Mouse (Mus musculus): ENCODE measurements around the gene Nipsnap3b. TPM values are rescaled to one million over a fixed set of nuclear protein-coding genes. Genes with fewer than 3 reads are reported as not detected.

The Nipsnap3b gene
- polyA plus RNA-seq, 1 experiment = not detected

DNA sequence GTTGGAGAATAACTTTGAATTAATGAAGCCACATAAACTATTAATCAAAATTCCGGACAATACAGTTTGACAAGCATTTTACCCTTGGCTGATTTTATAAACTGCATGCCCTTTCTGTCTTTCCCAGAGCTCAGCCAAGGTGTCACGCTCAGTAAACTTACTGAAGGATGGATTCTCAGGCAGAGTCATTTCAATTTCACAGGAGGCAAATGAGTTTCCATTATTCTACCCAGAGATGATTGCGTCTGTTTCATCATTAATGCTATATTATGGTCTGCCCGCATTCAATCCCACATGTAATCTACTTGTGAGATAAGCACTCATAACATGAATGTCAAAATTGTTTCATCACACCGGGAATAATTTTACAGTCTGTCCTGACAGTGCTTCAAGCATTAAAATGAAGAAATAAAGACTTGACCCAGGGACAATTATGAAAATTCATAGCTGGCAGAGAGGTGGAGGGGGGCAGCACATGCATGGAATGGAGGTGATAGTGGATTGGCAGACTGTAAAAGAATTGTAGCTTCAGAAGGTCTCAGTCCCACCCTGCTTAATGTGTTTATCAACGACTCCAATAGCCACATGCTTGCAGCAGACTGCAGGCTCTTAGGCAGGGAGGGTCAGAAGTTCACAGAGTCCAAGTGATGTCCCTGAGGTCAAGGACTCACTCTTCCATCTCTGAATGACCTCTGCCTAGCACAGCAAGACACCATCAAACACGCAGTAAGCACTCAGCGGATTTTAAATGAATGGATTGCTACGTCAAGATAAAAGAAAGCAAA is 34.8 kb downstream of the Nipsnap3b start:
- no peak overlapping the region for H3K27ac ChIP-seq (ENCODE audit: insufficient read depth, low read depth, low read length)
- WGBS = 86% methylated on average over 9 of the region's 9 CpGs
- TF ChIP-seq CTCF (IDR thresholded peaks at IDR 0.05; ENCODE audit: insufficient read depth, low read depth, low read length) = no peak
- TF ChIP-seq POLR2A (IDR thresholded peaks at IDR 0.05; ENCODE audit: insufficient read depth, low read depth, low read length) = no peak
- H3K4me1 ChIP-seq (ENCODE audit: control insufficient read depth, insufficient read depth, low read length) = no peaks in the 10 kb centered on the region
- no peak overlapping the region for H3K4me3 ChIP-seq (ENCODE audit: insufficient read depth, low read depth, low read length)

DNA sequence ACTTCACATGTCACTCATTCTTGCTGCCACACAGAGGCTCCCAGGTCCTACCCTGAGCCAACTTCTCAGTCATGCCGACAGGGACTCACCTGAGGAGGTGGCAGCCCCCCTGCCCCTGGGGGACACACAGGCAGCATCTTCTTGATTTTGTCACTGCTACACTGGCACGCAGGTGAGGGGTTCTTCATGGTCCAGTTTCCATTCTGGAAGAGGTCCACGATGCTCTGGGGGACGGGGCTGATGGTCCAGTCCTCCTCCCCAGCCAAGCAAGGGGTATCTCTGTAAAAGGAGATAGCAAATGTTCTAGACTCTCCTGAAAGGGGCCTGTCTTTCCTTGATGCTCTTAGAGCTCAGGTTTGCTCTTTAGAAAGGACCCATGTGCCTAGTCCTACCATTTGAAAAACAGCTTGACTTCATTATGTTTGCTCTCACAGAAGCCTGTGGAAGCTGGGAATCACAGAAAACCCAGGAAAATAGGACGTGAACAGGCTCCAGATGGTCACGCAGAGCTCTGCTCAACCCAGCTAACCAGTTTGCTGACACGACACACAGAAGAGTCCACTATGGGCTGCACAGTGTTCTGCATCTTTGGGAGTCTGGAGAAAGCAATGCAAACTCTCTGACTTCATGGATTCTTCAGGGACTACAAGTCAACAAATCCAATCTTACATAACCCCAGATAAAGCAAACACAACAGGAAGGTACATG is 50.8 kb downstream of the Nipsnap3b start:
- 93% methylated on average over 7 of the region's 7 CpGs for WGBS
- Histone ChIP-seq H3K4me3 (ENCODE audit: insufficient read depth, low read depth, low read length) (no peak overlapping the region), H3K27ac (ENCODE audit: insufficient read depth, low read depth, low read length) (no peak overlapping the region), H3K4me1 (ENCODE audit: control insufficient read depth, insufficient read depth, low read length) (no peaks in the 10 kb centered on the region)
- TF ChIP-seq POLR2A (IDR thresholded peaks at IDR 0.05; ENCODE audit: insufficient read depth, low read depth, low read length) (no peak), CTCF (IDR thresholded peaks at IDR 0.05; ENCODE audit: insufficient read depth, low read depth, low read length) (no peak)

Other genes starting within 250 kb of the Nipsnap3b start
- gene Olfr275, start 197.3 kb upstream of the Nipsnap3b start, polyA plus RNA-seq (2012; ENCODE audit: insufficient read depth, insufficient read length, low replicate concordance, missing spikeins) = not detected in 2 replicates
- gene Olfr273, start 152.6 kb upstream of the Nipsnap3b start, polyA plus RNA-seq (2012; ENCODE audit: insufficient read depth, insufficient read length, low replicate concordance, missing spikeins) = not detected in 2 replicates
- gene Olfr272, start 92.7 kb upstream of the Nipsnap3b start, polyA plus RNA-seq (2012; ENCODE audit: insufficient read depth, insufficient read length, low replicate concordance, missing spikeins) = not detected in 2 replicates
- not detected in 2 replicates for gene Olfr270, start 47.3 kb upstream of the Nipsnap3b start, polyA plus RNA-seq (2012; ENCODE audit: insufficient read depth, insufficient read length, low replicate concordance, missing spikeins)
- not detected in 2 replicates for gene Nipsnap3a, start 22.6 kb upstream of the Nipsnap3b start, polyA plus RNA-seq (2012; ENCODE audit: insufficient read depth, insufficient read length, low replicate concordance, missing spikeins)
- gene Abca1, start 148.0 kb downstream of the Nipsnap3b start, polyA plus RNA-seq (2012; ENCODE audit: insufficient read depth, insufficient read length, low replicate concordance, missing spikeins) = 44.5 and 149 TPM in 2 replicates